Mouse (Mus musculus): Measurements from ENCODE around the gene Nell1.

Nell1 gene

DNA sequence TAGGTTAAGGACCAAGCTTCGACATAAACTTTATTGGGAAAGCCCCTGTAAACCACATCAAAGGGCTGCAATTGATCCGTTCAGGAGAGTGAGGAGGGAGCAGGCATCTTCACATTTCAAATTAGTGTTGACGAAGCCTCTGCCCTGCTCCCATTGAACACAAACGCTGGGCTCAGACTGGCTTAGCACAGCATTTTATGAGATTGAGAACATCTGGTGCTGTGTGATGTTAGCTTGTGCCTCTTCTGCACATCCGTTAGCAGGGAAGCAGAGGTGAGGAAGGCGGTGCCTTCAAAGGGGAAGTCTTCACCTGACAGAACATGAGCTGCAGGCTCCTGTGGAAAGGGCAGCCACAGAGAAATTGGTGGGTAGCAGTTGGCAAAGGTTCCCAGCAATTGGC, 66.4 kb downstream of the Nell1 start:
- DNase-seq (ENCODE audit: low read depth, low spot score): no peak

DNA sequence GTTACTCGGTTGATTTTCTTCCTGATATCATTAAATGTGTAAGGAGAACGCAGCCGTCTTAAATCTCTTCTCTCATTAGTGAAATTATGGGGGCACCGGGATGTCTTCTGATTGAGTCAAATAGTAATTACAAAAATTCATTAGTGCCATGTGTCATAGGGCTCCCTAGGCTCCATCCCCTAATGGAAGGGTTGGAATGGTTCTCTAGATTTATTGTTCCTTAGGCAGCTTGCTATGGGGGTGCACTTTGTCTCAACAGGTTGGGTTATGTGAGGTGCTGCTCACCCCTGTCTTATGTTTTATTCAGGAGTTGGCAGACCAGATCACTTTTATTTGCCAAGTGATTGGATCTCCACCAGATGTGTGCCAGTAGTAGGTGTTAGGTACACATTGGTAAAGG, 75.5 kb downstream of the Nell1 start:
- no peak for DNase-seq (ENCODE audit: low read depth, low spot score)

DNA sequence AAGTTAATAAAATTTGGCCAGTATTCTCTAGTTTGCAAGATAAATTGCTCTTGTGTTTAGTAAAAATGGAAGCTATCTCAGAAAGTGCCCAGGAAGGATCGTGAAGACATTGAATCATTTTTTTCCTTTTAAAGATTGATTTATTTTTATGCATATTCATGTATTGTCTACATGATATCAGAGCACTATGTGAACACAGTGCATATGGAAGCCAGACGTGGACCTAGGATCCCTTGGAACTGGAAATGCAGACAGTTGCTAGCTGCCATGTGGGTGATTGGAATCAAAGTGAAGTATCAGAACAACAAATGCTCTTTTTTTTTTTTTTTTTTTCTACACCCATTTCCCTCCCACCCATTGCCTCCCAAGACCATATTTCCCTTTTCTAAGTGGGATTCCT, 79.0 kb downstream of the Nell1 start:
- no peak for DNase-seq (ENCODE audit: low read depth, low spot score)

DNA sequence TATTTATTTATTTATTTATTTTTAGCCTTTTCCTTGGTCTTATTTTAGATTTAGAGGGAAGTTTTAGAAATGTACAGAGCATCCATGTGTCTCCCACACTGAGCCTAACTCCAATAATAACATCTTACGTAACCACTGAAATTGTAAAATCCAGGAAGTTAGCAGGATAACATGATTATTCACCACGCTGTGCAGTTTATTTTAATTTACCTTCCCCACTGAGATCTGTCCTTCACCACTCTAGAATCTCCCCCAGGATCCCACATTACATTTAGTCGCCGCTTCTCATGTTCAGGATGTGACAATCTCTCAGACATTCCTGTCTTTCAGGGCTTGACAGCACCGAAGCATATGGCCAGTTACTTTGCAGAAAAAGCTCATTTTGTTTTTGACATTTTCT, 119.8 kb downstream of the Nell1 start:
- DNase-seq (ENCODE audit: low read depth, low spot score): no peak

DNA sequence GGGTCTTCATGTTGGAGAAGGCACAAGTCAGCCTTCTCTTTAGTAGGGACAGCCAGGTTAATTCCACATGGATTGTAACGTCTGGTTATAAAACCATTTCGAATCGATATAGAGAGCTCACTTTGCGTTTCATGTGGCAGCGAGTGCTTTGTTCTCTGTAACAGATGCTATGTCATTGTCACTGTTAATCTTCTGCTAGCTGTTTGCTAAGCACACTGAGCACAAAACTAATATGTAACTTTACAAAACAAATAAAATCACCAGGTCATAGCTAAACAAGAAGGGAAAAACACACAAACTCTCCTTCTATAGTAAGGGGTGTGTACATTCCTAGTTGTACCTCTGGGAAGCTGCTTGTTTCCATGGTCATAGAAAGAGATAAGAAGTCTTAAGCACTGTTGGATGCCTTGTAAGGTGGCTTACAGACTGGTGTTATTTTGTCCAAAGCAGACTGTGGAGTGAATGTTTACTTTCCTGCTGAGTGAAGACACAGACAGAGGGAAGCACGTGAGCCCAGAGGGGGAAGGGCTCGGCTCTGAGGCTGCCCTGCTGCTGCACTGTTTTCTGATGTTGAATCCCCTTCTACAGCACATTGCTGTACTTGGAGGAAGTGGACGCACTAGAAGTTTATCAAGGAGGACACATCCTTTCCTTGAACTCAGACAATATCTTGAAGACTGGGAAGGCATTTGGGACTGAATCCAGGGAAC, 131.1 kb downstream of the Nell1 start:
- no peak for DNase-seq (ENCODE audit: low read depth, low spot score)

DNA sequence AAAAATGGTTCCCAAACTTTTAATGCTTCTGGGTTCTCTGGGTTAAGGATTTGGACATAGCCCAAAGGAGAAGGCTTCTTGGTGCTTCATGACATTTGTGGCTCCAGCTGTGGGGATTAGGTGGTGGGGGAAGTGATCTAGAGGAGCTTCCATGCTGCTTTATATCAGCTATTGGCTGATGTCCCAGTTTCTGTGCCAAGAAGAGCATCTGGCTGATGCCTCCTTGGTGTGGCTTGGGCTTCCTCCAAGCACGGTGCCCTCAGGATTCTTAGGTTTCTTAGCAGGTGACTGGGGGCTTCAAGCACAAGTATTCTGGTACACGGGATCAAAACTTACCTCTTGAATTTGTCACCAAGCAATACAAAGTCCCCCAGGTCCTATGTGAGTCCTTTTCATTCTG, 132.6 kb downstream of the Nell1 start:
- no peak for DNase-seq (ENCODE audit: low read depth, low spot score)

DNA sequence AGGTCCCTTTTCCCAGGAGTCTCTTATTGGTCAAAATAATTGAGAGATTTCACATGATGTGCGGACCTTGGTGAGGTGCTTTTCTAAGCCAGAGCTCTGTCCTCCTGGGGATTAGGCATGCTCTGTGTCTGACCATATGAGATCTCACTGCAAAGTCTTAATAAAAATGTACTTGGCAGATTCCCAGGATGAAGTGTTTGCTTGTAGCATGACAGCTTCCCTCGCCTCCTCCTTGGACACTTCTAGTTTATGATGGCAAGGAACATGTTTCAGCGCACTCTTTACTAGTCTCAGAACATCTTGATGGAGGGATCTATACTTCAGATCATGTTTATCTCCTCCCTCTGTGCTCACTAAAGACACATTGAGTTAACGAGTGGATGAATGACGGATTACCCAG, 143.7 kb downstream of the Nell1 start:
- DNase-seq (ENCODE audit: low read depth, low spot score): no peak

DNA sequence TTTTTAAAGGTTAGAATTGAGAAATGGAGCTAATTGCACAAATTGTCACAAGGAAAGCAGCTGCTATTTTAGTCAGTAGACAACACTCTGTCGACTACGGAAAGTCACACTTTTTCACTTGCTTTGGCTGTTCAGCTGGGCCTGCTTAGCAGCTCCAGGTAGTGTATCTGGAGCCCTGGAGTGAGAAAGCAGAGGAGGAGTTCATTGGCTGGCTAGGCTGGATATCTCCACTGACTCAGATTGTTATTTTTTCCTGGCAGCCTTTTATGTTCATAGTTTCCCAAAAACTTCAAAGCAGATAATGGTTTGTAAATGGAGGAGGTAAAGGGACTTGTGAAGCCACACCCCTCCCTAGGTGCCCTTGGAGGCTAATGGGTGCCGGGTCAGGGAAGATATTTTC, 163.0 kb downstream of the Nell1 start:
- no peak for DNase-seq (ENCODE audit: low read depth, low spot score)

DNA sequence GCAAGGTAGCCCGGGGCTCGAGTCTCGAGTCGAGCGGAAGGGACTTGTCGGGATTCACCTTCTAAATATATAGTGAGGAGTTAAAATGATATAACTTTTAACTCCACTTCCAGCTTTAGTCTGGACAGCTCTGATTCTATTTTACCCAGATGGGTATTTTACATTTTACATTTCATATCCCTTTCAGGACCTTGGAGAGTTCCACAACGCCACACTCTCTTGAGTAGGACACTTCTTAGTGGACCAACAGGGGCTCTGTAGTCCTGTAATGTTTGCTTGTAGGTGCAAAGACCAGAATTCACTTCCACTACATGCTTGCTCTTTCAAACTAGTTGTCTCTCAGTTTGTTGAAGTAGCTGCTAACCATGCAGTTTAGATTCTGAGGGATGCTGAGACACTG, 174.7 kb downstream of the Nell1 start:
- peak; percentile 36 for DNase-seq (ENCODE audit: low read depth, low spot score)

DNA sequence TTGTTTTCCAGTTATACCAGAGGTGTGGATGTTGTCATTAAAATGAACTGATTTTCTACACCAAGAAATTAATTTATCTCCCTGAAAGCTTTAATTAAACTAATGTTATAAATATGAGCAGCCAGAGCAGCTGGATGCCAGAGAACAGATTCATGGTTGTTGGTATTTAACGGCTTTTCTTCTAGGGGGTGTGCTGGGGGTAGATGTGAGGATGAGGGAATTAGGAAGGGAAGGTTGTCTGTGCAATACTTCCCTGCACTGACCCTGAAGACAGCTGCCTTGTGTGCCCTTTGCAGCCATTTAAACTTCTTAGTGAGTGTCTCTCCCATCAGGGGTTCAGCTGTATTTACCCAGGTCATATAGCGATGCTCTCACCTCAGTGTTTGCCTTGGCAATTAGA, 176.2 kb downstream of the Nell1 start:
- DNase-seq (ENCODE audit: low read depth, low spot score): no peak

DNA sequence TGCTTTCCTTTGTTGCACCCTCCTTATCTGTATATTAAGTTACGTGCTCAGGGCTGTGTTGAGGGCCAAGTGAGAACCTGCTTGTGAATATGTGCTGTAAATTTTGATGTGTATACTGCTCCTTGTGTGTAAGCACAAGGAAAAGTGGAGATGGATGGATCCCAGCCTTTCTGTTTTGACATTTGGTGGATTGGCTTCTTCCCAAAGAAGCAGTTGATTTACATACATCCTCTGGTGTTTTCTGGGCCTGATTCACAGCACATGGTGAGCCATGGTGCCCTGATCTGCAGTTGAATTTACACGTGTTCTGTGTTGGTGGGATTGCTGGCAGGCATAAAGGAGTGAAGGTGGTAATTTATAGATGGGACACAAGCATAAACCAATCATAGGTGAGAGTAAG, 179.0 kb downstream of the Nell1 start:
- no peak for DNase-seq (ENCODE audit: low read depth, low spot score)

DNA sequence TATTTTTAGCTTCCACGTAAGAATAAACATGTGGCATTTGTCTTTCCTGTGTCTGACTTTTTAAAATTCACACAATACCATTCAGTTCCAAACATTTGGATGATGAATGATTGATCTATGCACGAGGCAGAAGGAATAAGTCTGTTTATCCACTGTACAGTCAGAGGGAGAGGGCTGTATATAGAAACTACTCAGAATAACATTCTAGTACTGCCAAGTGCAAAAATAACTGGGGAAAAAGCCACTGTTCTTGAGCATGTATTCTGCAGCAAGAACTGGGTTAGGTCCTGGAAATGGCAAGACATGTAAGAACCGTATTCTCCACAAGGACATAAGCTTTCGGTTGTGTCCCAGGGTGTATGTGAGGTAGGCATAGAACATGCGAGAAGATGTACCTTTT, 187.9 kb downstream of the Nell1 start:
- no peak for DNase-seq (ENCODE audit: low read depth, low spot score)

DNA sequence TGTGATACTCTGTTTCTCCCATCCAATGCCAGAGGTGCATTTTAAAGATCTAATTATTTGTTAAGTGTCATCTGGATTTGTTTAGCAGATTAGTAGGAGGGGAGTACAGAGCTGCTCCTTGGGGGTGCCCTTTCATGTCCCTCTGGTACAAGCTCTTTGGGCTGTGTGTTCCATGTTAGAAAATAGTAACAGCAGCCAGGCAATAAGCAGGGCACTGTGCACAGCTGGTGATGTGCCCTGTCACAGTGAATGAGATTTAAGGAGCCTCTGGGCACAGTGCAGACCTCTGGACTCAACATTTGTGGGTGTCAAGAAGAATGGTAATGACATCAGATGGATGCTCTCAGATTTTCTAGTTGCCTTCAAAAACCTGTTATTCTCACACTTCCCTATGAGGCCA, 194.1 kb downstream of the Nell1 start:
- no peak for DNase-seq (ENCODE audit: low read depth, low spot score)

DNA sequence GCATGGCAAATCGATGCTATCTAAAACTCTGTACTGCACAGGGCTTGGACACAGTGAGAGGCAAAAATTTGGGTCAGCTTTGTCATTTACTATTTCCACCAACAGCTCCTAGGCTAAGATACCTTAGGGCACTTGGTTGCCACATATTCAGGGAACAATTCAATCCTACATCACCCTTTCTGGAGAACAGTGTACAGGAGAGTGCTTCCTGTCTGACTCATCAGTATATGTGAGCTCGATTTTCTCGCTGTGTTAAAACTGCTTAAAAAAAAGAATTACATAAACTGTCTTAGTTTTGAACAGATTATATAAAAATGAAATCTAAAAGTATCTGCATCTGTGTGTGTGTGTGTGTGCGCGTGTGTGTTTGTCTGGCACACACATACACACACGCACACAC, 211.6 kb downstream of the Nell1 start:
- no peak for DNase-seq (ENCODE audit: low read depth, low spot score)

DNA sequence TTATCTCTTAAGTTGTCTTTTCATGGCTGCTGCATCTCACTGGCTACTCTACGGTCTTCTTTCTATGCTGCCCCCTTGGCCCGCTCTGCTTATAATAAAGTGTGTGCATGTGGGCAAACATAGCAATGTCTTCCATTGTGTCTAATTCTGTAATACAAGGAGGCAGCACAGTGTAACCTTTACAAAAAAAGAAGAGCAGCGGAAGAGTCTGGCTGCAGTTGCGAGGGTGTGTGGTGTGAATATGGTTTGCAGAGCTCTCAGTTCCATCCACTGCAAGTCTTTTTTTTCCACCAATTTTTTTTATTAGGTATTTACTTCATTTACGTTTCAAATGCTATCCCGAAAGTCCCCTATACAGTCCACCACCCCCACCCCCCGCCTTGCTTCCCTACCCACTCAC, 219.3 kb downstream of the Nell1 start:
- no peak for DNase-seq (ENCODE audit: low read depth, low spot score)

DNA sequence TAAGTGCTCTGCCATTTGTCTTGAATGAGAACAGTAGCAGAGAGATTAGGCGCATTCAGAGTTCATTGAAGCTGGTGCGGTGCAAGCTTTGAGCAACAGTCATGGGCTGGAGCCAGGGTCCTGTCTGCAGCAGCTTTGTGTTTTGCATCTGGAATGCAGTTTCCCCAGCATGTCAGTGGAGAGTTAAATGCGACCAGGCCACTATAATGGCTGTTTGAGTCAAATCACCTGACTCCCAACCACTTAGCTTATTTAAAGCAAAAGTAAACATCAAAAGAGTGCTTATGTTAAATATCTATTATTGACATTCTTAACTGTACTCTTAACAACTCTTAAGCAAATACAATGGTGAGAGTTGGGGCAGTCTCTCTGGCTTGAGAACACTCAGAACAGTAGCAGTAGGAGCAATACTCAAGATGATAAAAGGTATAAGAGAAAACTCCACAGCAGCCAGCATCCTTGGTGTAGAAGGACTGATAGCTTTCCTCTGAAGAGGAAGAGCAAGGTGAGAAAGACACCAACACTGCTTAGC, 220.5 kb downstream of the Nell1 start:
- no peak for DNase-seq (ENCODE audit: low read depth, low spot score)

DNA sequence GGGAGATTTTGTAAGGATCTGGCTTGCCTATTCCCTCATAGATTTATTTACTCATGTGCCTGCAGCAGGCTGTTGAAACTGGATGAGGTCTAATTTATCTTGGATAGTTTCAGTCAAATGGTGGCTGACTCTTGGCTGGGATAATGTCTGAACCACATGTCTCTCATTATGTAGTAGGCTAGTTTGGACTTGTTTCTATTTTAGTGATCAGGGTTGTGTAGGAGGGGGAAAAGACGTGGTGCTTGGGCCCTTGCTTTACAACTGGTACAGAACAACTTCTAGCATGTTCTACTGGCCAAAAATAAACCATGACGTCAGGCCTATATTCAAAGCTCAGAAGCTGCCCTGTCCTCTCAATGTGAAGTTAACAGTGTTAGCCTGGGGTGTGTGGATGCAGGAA, 230.6 kb downstream of the Nell1 start:
- no peak for DNase-seq (ENCODE audit: low read depth, low spot score)

DNA sequence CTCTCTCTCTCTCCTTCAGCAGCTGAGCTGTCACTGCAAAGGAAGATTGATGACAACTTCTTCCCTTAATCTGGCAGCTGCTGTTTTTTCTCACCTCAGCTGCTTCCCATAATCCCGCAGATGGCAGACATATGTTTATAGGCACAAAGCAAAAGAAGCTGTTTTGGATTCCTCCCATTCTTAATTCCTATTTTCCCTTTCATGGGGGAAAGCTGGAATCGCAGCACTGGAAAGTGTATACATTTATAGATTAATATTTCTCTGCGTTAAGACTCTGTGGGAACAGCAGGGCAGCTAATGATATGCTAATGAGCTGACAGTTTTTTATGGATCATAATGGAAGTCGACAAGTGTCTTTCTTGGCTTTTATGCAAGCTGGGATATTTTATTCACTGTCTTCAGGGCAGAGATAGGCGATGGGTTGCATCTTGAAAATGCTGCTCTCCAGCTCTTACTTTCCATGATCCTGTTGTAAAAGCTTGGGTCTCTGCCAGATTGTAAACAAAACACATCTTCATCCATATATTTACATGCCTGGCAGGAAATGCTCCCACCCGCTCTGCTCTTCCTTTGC, 236.1 kb downstream of the Nell1 start:
- DNase-seq (ENCODE audit: low read depth, low spot score): no peak

DNA sequence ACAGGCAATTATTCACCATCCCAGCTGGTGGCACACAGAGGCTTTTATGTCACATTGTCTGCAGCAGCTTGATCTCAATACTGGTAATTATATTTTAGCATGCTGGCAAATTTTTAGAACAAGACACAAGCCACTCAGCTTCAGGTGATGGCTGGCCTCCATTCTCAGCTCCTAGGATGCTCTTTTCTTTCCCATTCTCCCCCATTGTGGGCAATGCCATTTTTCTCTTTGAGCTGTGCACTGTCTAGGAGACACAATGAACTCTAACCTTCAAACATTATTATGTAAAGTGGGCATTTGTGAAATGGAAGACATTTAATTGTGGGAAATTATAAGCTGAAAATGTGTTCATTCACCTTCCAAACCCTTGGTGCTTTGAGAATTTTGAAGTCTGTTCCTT, 247.2 kb downstream of the Nell1 start:
- DNase-seq (ENCODE audit: low read depth, low spot score): no peak

DNA sequence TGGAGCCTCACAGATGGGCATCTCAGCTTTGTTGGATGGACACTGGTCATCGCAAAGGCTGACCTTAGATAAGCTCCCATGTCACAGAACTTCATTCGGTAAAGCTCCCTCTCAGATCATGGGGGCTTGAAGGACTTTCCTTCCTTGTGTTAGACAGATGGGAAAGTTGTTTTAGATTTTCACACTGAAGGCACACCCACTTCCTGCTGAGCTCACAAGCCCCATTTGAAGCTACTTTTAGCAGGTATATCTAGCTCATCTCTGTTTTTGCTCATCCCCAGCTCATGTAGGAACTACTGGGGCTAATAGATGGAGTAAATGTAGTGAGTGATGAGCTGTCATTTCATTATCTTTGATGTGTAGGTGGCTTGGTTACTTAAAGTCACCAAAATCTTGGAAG, 252.0 kb downstream of the Nell1 start:
- DNase-seq (ENCODE audit: low read depth, low spot score): no peak

DNA sequence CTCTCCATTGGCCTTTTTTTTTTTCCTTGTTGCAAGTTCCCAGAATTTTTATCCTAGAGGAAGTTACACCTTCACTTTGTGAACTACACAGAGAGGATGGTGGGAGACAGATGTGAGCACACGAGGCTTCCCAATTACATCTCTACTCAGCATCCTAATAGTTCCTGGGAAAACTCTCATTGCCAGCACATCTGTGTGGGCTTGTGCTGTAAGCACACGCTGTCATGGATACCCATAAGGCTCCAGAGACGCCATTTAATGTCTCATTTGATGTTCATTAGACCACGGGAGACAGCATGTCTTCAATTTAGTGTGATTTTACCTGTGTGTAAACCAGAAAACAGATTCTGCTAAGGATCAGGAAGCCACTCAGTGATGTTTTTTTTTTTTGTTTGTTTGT, 253.6 kb downstream of the Nell1 start:
- no peak for DNase-seq (ENCODE audit: low read depth, low spot score)

DNA sequence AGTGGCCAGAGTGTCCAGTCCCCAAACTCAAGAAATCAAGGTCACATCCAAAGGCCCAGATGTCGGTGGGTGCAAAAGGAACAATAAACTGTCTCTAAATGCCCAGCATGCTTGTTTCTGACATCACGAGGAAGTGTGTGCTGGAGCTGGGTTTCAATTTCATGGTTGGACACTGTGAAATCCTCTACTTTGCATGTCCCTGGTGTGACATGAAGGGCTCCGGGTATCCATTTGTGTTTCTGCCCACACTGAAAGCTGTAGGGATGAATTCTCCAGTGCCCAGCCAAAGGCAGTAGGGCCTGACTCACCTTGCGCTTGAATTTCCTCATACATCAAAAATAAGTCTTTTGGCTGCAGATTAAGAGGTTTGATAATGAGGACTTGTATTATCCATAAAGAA, 266.5 kb downstream of the Nell1 start:
- no peak for DNase-seq (ENCODE audit: low read depth, low spot score)

DNA sequence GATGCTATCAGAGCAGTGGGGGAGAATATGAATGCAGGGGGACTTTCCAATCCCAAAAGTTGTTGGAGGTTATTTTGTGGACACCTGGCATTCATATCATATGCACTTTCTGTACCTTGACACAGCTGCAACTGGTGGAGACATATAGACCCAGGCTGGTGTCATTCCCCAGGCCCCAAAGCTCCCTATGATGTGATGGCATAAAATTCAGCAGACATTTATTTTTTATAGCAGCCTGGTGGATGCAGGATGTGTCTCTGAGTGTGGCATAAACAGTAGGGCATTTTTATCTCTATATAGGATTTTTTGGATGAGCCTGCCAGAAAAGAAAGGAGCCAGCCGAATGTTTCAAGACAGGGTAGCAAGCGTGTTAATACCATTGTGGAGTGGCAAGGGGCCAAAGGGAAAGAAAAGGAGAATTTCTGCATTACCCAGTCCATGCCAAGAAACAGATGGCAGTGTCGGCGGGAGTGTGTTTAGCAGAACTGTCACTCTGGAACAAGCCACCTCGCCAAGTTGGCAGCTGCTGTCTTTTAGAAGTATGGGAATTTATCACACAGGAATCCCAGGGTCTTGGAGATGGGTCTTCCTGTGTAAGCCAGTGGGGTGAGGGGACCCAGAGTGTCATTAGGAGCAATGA, 267.1 kb downstream of the Nell1 start:
- no peak for DNase-seq (ENCODE audit: low read depth, low spot score)
